Mouse (Mus musculus) forebrain, embryonic 10.5 days (tissue): Measurements from ENCODE around the gene Gm5128. TPM values are rescaled to one million over a fixed set of nuclear protein-coding genes. Genes with fewer than 3 reads are reported as not detected.
"Not testable (repeated sequence)": the region's sequence is repeated elsewhere in the genome, so short reads cannot be mapped to it uniquely, and the experiment has no call there.

Source experiments
- DNase-seq: peaks from one replicate; pipeline ENCODE4 v3.0.0-alpha.2; 2017; ENCODE audit warnings: low spot score; ENCODE audit errors: extremely low spot score
- H3K27ac ChIP-seq: fragments of 300-500 bp; sonication (generic); 2 replicates; pipeline ENCODE4 v1.5.1; 2016; ENCODE audit warnings: mild to moderate bottlenecking
- H3K27me3 ChIP-seq: fragments of 300-500 bp; sonication (generic); 2 replicates; pipeline ENCODE4 v1.6.1; 2016; ENCODE audit warnings: mild to moderate bottlenecking; ENCODE audit not compliant: poor library complexity, severe bottlenecking
- H3K36me3 ChIP-seq: fragments of 300-500 bp; sonication (generic); replicated peaks from 2 replicates; pipeline ENCODE4 v1.6.1; 2016; ENCODE audit warnings: mild to moderate bottlenecking, moderate library complexity
- H3K4me1 ChIP-seq: fragments of 300-500 bp; sonication (generic); 2 replicates; pipeline ENCODE4 v1.6.1; 2016
- H3K4me3 ChIP-seq: fragments of 300-500 bp; sonication (generic); 2 replicates; pipeline ENCODE4 v1.5.1; 2016; ENCODE audit warnings: mild to moderate bottlenecking, moderate library complexity
- H3K9me3 ChIP-seq: fragments of 300-500 bp; sonication (generic); 2 replicates; pipeline ENCODE4 v1.6.1; 2016; ENCODE audit warnings: mild to moderate bottlenecking, moderate library complexity
- WGBS: fragments of 180-500 bp; shearing (Covaris S2); methylation state at CpG from one replicate; pipeline ENCODE4 v1.1.7; 2016; 5-methylcytosine and 5-hydroxymethylcytosine counted together
- polyA plus RNA-seq: library from polyadenylated mRNA; unstranded; fragments of >200 nt; fragmentation: Nextera tagmentation; extraction: Ambion mirVana; gene quantifications from 2 replicates; pipeline ENCODE4 v1.2.1, GENCODE M21; 2016

Gm5128 gene
- not detected in 2 replicates for polyA plus RNA-seq

DNA sequence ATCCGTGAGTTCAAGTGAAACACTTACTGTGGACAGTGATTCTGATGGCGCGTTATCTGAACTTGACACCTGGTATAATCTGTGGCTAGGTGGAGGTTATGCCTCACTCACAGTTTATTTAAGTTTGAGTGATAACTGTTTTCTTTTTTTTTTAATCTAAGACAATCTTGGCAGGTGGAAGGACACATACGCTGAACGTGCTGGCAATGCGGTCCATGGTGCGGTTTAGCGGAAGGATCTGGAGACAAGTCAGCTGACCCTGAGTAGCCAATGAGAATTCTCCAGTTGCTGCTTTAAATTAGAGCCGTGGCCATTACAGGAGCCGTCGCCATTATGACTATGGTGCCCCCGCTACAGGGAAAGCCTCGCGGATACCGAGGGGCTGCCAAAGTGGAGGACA is at the start of gene Gm5128:
Gm5128 (plus strand) TSS at position 301 of the 400 bp plus-strand sequence.
- not testable (repeated sequence) for H3K36me3 ChIP-seq, DNase-seq, H3K9me3 ChIP-seq, H3K27me3 ChIP-seq, H3K4me1 ChIP-seq, H3K27ac ChIP-seq, H3K4me3 ChIP-seq
- no CpG with 5 or more reads among the region's 15 CpGs for WGBS

DNA sequence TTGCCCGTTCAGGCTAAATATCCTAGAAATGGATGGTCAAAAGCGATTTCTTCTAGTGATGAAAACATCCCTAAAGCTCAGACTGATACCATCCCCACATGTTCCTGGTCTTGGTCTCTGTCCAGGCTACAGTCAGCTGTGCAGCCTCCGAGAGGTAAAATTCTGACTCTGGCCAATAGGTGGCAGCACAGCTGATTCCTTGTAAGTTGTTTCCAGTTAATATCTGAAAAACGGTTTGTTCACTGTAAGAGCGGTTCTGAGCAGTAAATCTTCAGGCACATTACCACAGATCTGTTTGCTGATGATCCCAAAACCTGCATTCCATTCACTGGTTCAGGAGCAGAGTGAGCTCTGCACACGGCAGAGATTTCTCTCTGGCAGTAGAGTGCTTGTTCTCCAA is 12.4 kb upstream of the Gm5128 start:
- H3K9me3 ChIP-seq, H3K4me1 ChIP-seq, H3K27me3 ChIP-seq, H3K36me3 ChIP-seq, H3K27ac ChIP-seq, H3K4me3 ChIP-seq, DNase-seq: not testable (repeated sequence)
- WGBS, result 29% methylated on average over 3 of the region's 6 CpGs

DNA sequence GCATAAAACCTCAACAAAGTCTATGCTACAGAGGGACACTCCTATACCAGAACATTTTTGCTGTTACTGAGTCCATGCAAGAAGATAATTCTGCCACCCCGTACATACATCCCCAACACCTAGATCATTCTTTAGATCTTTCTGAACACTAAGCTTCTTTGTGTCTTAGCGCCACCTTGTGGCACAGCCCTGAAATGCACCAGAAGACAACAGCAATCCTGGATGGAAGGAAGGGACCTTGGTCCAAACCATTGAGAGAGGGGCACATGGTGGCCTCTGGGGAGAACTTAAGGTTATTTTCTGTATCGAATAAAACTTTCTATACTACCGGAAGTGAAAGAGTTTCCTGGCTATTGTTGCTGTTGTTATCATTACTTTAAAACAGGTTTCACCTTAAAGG is 11.1 kb upstream of the Gm5128 start:
- H3K4me3 ChIP-seq, H3K4me1 ChIP-seq, H3K27me3 ChIP-seq, H3K27ac ChIP-seq, H3K9me3 ChIP-seq, H3K36me3 ChIP-seq, DNase-seq: not testable (repeated sequence)
- WGBS, result no CpG with 5 or more reads among the region's 4 CpGs

DNA sequence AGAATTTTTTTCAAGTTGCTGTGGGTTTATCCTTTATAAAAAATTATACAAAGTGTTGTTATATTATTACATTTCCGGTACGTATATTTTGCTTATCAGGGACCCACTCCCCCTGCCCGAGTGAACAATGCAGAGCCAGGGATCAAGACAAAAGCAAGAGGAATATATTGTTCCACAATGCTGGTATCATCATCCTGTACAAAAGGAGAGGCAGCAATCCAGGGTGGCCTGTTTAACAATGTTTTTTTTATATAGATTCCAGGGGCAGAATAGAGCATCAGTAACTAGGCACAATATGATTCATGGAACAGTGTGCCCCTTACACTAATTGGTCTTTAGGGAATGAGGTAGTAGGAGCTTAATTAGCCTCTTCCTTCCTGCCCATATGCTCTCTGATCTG is 30.5 kb downstream of the Gm5128 start:
- not testable (repeated sequence) for H3K9me3 ChIP-seq, H3K4me3 ChIP-seq, H3K36me3 ChIP-seq, H3K27ac ChIP-seq, H3K4me1 ChIP-seq, DNase-seq, H3K27me3 ChIP-seq
- WGBS, result no CpG with 5 or more reads among the region's 3 CpGs

DNA sequence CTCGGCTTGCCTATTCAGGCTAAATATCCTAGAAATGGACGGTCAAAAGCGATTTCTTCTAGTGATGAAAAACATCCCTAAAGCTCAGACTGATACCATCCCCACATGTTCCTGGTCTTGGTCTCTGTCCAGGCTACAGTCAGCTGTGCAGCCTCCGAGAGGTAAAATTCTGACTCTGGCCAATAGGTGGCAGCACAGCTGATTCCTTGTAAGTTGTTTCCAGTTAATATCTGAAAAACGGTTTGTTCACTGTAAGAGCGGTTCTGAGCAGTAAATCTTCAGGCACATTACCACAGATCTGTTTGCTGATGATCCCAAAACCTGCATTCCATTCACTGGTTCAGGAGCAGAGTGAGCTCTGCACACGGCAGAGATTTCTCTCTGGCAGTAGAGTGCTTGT is 48.1 kb downstream of the Gm5128 start:
- DNase-seq, H3K4me1 ChIP-seq, H3K27ac ChIP-seq, H3K9me3 ChIP-seq, H3K27me3 ChIP-seq, H3K4me3 ChIP-seq, H3K36me3 ChIP-seq: not testable (repeated sequence)
- WGBS, result 36% methylated on average over 4 of the region's 7 CpGs

DNA sequence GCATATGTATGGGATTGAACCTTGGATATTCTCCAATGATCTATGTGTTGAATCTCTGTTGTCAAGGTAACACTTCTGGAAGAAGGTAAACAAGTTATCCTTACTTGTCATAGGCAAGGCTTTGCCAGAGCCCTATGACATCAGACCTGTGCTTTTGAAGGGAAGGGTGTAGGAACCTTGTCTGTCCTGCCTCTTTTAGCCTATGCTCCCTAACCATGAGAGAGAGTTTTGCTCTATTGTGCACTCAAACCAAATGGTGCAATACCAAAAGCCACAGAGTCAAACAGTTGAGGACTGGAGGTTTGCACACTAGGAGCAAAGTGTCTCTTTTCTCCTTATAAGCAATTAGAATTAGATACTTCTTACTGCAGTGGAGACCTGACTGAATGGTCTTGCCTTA is 48.7 kb downstream of the Gm5128 start:
- H3K4me3 ChIP-seq, H3K9me3 ChIP-seq, H3K27me3 ChIP-seq, H3K4me1 ChIP-seq, H3K27ac ChIP-seq, H3K36me3 ChIP-seq, DNase-seq: not testable (repeated sequence)

DNA sequence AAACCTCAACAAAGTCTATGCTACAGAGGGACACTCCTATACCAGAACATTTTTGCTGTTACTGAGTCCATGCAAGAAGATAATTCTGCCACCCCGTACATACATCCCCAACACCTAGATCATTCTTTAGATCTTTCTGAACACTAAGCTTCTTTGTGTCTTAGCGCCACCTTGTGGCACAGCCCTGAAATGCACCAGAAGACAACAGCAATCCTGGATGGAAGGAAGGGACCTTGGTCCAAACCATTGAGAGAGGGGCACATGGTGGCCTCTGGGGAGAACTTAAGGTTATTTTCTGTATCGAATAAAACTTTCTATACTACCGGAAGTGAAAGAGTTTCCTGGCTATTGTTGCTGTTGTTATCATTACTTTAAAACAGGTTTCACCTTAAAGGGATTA is 49.4 kb downstream of the Gm5128 start:
- not testable (repeated sequence) for H3K27me3 ChIP-seq, DNase-seq, H3K27ac ChIP-seq, H3K9me3 ChIP-seq, H3K4me1 ChIP-seq, H3K36me3 ChIP-seq, H3K4me3 ChIP-seq
- no CpG with 5 or more reads among the region's 4 CpGs for whole genome bisulfite sequencing

Other genes starting within 250 kb of the Gm5128 start
- gene Gm15023, start 195.7 kb upstream of the Gm5128 start, polyA plus RNA-seq, result not detected in 2 replicates
- gene Tceal6, start 162.6 kb upstream of the Gm5128 start, polyA plus RNA-seq, result 1.4 and 1.9 TPM in 2 replicates
- gene Pramel3, start 71.0 kb upstream of the Gm5128 start, polyA plus RNA-seq, result not detected in 2 replicates
- gene Gm7903, start 60.6 kb downstream of the Gm5128 start, polyA plus RNA-seq, result not detected in 2 replicates
- not detected in 2 replicates for gene AV320801, start 121.3 kb downstream of the Gm5128 start, polyA plus RNA-seq
- not detected in 2 replicates for gene Nxf7, start 225.5 kb downstream of the Gm5128 start, polyA plus RNA-seq